Mouse (Mus musculus): ENCODE measurements around the gene Pde5a. TPM values are rescaled to one million over a fixed set of nuclear protein-coding genes. Genes with fewer than 3 reads are reported as not detected.
A peak's percentile ranks its signal among the peaks of the same experiment; 100 is the strongest.

The Pde5a gene
- polyA plus RNA-seq, 1 experiment from 2014 or later, result 4.3 TPM

GRCm38 (mm10) chr3:122781417-122781816, 52.7 kb downstream of the Pde5a start:
- no peak overlapping the region for H3K9ac ChIP-seq
- H3K4me1 ChIP-seq, result no peaks in the 10 kb centered on the region
- H3K9me3 ChIP-seq, result no peaks in the 10 kb centered on the region
- H3K27ac ChIP-seq, result no peak overlapping the region
- H3K4me2 ChIP-seq, result no peak overlapping the region
- WGBS, result 25% methylated on average over 6 of the region's 6 CpGs
- no peak for ATAC-seq (ENCODE audit: low FRiP score)
- H3K27me3 ChIP-seq, result no peaks in the 10 kb centered on the region
- no peak overlapping the region for H3K4me3 ChIP-seq (replicated peaks)
- no peaks in the 10 kb centered on the region for H3K36me3 ChIP-seq (replicated peaks)

DNA sequence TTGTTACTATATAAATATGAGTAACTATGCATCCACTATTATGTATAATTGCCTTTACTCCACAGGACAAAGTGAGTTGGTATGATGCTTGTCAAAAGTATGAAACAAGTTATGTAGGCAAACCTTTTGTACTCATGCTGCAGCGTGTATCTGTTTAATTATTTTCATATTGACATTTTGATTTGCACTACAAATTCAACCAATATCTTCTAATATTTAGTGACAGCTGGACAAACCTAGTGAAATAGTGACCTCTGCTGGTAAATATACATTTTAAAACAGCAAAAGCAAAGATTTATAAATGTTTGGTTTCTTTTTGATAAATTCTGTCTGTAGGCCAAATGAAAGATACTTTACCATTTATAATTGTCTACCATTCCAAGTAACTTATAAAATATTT, 55.5 kb downstream of the Pde5a start:
- Histone ChIP-seq H3K4me3 (replicated peaks) (no peak overlapping the region), H3K36me3 (replicated peaks) (no peaks in the 10 kb centered on the region; the same call in 1 of the 2 replicates), H3K27ac (no peak overlapping the region), H3K27me3 (no peaks in the 10 kb centered on the region), H3K9ac (no peak overlapping the region), H3K4me1 (no peaks in the 10 kb centered on the region), H3K9me3 (no peaks in the 10 kb centered on the region), H3K4me2 (no peak overlapping the region)
- no peak for ATAC-seq (ENCODE audit: low FRiP score)
- 78% methylated on average over 1 of the region's 1 CpGs for WGBS

DNA sequence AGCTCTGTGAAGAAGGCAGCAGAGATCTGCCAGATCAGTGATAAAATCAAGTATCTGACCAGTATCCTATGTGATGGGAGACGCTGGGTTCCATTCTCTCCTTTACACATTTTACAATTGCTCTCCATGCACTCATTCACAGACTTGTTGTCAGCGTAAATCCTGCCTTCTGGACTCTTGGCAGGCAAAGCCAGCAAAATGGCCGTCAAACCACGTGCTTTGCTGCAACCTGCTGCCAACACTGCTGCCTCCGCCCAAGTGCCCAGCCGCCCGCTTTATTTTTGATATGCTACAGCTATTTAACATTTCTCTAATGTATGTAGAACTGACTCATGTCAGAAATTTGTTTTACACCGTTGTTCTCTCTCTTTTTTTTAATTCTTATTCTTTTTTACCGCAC, 59.6 kb downstream of the Pde5a start:
- H3K27me3 ChIP-seq, result no peaks in the 10 kb centered on the region
- no peak overlapping the region for H3K9ac ChIP-seq
- peaks cover 4% of the 10 kb centered on the region; the same call in 1 of the 2 replicates for H3K9me3 ChIP-seq
- H3K36me3 ChIP-seq (replicated peaks), result peaks cover 6% of the 10 kb centered on the region; the same call in 1 of the 2 replicates
- H3K4me1 ChIP-seq, result no peaks in the 10 kb centered on the region
- WGBS, result 95% methylated on average over 9 of the region's 9 CpGs
- no peak overlapping the region for H3K4me2 ChIP-seq
- no peak for ATAC-seq (ENCODE audit: low FRiP score)
- no peak overlapping the region for H3K4me3 ChIP-seq (replicated peaks)
- H3K27ac ChIP-seq, result no peak overlapping the region

GRCm38 (mm10) chr3:122789544-122789943, 60.8 kb downstream of the Pde5a start:
- no peak overlapping the region for H3K27ac ChIP-seq
- no peak for ATAC-seq (ENCODE audit: low FRiP score)
- H3K4me1 ChIP-seq, result no peaks in the 10 kb centered on the region
- 91% methylated on average over 6 of the region's 6 CpGs for WGBS
- peaks cover 6% of the 10 kb centered on the region; the same call in 1 of the 2 replicates for H3K36me3 ChIP-seq (replicated peaks)
- H3K9ac ChIP-seq, result no peak overlapping the region
- no peak overlapping the region for H3K4me3 ChIP-seq (replicated peaks)
- no peaks in the 10 kb centered on the region for H3K27me3 ChIP-seq
- H3K9me3 ChIP-seq, result peaks cover 4% of the 10 kb centered on the region; the same call in 1 of the 2 replicates
- no peak overlapping the region for H3K4me2 ChIP-seq

GRCm38 (mm10) chr3:122800050-122800449, 71.3 kb downstream of the Pde5a start:
- Histone ChIP-seq H3K4me2 (no peak overlapping the region), H3K9ac (no peak overlapping the region), H3K27me3 (no peaks in the 10 kb centered on the region), H3K36me3 (replicated peaks) (no peaks in the 10 kb centered on the region), H3K4me3 (replicated peaks) (no peak overlapping the region), H3K4me1 (peaks cover 28% of the 10 kb centered on the region), H3K27ac (0 out of 2 replicates have a peak overlapping the region, but pooled peaks have one; percentile 63), H3K9me3 (no peaks in the 10 kb centered on the region)
- 59% methylated on average over 6 of the region's 6 CpGs for WGBS
- ATAC-seq (ENCODE audit: low FRiP score), result peak; percentile 45; the same call in 1 of the 2 replicates

DNA sequence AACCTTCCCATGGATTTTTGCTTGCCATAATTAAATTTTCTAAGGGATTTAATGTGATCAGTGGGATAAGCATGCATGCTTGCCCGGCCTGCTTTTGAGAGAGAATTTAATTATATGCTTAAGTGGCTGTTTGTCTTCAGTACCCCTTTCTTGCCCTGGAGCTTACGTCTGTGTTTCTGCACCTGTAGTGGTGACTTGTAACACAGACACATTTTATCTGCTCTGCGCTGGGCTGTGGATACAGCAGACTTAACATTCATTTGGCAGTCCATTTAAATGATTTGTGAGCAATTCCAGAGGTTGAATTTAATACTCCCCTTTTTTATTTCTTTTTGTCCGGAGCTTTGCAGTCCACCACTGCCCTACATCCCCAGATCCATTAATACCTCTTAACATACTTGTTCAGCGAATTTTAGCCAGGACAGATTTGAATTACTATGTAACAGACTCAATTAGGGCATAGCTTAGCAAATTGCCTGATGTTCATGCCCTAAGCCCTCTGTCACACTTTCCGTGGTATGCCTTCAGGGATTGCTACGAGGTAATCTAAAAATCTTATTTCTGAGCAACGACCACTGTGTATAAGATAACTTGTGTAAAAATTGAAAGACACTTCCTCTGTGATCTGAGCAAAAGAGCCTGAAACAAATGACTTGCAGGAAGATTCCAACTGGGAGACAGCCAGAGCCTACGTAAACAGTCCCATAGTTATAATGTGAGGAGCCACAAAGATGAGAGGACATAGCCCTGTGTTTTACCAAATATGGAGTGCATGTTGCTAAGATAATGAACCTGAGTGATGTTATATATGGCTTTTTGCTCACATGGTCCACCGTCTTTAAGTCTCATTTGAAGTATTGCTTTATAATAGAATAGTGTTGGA, 72.0 kb downstream of the Pde5a start:
- H3K27me3 ChIP-seq, result no peaks in the 10 kb centered on the region
- peaks cover 28% of the 10 kb centered on the region for H3K4me1 ChIP-seq
- peak overlapping the region; percentile 63 for H3K27ac ChIP-seq
- H3K9me3 ChIP-seq, result no peaks in the 10 kb centered on the region
- H3K9ac ChIP-seq, result no peak overlapping the region
- H3K4me3 ChIP-seq (replicated peaks), result no peak overlapping the region
- no peak overlapping the region for H3K4me2 ChIP-seq
- H3K36me3 ChIP-seq (replicated peaks), result no peaks in the 10 kb centered on the region
- no peak for ATAC-seq (ENCODE audit: low FRiP score)
- 45% methylated on average over 10 of the region's 10 CpGs for WGBS

DNA sequence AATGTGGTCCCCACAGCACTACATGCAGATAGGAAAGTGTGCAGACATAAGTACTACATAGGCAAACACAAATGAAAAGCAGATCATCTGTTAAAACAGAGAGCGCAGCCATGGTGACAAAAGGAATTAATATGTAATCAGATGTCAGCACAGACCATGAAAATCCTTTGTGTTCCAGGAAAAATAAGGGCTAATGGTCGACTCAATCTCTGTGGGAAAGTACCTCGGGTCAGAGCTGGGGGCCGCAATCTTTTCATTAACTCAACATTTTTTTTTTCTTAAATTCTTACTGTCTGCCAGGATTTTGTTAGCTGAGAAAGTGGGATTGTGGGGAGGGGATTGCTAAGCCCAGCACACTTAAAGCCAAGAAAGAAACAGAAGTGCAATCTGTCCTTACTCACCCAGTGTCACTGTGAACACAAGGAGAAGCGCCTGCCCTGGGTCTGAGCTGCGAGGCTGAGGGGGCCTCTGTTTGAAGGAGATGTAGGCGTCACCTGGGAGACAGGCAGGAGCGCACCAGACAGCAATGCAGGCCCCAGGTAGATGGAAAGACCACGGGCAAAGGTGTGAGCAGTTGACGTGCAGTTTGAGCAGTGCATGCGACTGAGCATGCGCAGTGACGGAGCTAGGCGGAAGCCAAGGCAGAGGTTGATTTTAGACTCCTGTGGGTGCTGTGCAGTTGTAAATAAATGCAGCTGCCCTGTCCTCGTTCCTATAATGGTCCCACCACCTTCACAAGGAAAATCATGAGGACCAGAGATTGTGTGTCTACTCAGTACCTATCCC, 72.9 kb downstream of the Pde5a start:
- Histone ChIP-seq H3K4me2 (no peak overlapping the region), H3K4me3 (replicated peaks) (no peak overlapping the region), H3K9me3 (no peaks in the 10 kb centered on the region), H3K9ac (no peak overlapping the region), H3K4me1 (peaks cover 28% of the 10 kb centered on the region), H3K36me3 (replicated peaks) (no peaks in the 10 kb centered on the region), H3K27ac (peak overlapping the region; percentile 63), H3K27me3 (no peaks in the 10 kb centered on the region)
- ATAC-seq (ENCODE audit: low FRiP score), result peak; percentile 41; the same call in 1 of the 2 replicates
- 78% methylated on average over 15 of the region's 15 CpGs for WGBS

- no peaks in the 10 kb centered on the region for H3K27me3 ChIP-seq
- ATAC-seq (ENCODE audit: low FRiP score), result no peak
- no peak overlapping the region for H3K4me3 ChIP-seq (replicated peaks)
- H3K9me3 ChIP-seq, result no peaks in the 10 kb centered on the region
- H3K9ac ChIP-seq, result no peak overlapping the region
- no peak overlapping the region for H3K4me2 ChIP-seq
- H3K27ac ChIP-seq, result no peak overlapping the region
- 73% methylated on average over 8 of the region's 8 CpGs for WGBS
- H3K4me1 ChIP-seq, result peaks cover 2% of the 10 kb centered on the region; the same call in 1 of the 2 replicates
- no peaks in the 10 kb centered on the region for H3K36me3 ChIP-seq (replicated peaks)
Measured at GRCm38 (mm10) chr3:122807313-122807712, 78.6 kb downstream of the Pde5a start.

DNA sequence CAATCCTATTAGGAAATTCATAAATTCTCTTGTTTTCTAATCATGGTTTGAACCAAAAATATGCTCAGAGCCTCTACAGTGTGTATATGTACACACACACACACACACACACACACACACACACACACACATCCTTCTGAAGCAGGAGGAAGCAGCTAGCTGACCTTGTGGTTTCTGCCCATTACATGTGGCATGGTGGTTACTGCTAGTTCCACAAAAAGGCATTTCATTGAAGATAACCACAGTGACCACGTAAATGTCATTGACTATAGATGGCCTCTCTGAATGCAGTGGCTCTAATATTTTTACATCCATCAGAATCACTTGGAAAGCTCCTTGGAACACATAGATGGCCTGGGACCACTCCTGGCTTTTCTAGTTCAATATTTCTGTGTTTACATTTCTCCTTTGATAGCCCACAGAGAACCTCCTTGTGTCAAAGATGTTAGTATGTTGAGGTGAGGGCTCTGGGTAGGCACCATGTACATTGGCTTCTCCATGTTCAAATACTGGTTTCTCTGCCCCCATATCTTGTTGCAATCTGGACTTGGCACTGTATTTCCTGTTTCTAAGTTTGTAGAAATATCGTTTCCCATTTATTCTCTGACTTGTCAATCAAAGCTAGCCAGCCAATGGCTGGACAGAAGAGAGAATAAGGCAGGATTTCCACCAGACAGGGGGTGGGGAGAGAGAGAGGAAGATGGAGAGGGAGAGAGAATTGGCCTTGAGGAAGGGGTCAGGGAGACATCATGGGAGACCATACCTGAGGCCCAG, 81.5 kb downstream of the Pde5a start:
- Histone ChIP-seq H3K9me3 (no peaks in the 10 kb centered on the region), H3K27me3 (no peaks in the 10 kb centered on the region), H3K9ac (no peak overlapping the region), H3K4me2 (no peak overlapping the region), H3K4me1 (no peaks in the 10 kb centered on the region), H3K27ac (no peak overlapping the region), H3K4me3 (replicated peaks) (no peak overlapping the region), H3K36me3 (replicated peaks) (no peaks in the 10 kb centered on the region)
- no peak for ATAC-seq (ENCODE audit: low FRiP score)
- WGBS, result 90% methylated on average over 2 of the region's 2 CpGs

DNA sequence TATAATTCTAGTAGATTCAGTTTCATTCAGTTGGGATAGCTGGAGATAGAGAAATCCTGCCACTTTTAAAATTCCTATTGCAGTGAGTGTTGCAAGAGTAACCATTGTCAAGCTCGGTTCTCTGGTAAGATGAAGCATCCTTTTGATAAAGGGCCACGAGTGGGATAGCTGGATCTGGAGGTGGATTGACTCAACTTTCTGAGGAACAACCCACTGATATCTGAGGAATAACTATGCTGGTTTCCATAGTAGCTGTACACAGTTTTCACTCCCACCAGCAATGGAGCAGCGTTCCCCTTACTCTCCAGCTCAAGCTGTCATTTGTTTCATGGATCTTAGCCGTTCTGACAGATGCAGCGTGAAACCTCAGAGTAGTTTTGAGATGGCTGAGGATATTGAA, 82.2 kb downstream of the Pde5a start:
- Histone ChIP-seq H3K27me3 (no peaks in the 10 kb centered on the region), H3K4me2 (no peak overlapping the region), H3K27ac (no peak overlapping the region), H3K4me3 (replicated peaks) (no peak overlapping the region), H3K36me3 (replicated peaks) (no peaks in the 10 kb centered on the region), H3K4me1 (no peaks in the 10 kb centered on the region), H3K9ac (no peak overlapping the region), H3K9me3 (no peaks in the 10 kb centered on the region)
- no peak for ATAC-seq (ENCODE audit: low FRiP score)
- WGBS, result 94% methylated on average over 5 of the region's 5 CpGs

DNA sequence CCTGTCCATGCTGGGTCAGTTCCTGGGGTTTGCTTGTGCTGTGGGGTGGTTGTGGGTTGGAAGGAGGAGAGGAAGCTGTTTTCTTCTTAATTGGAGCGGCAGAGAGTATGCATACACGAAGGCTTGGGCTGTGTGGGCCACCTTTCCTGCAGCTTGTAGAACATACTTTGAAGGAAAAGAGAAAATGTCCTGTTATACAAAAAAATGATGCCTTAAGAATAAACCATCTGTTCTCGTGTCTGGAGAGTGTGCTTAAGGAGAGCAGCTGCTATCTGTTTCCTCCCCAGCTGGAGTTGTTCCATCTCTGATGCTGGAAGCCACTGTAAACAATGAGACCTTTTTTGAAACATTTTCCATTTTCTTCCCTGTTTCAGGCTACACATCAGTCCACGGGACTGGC, 85.8 kb downstream of the Pde5a start:
- Histone ChIP-seq H3K4me1 (no peaks in the 10 kb centered on the region), H3K9me3 (no peaks in the 10 kb centered on the region), H3K27ac (no peak overlapping the region), H3K9ac (no peak overlapping the region), H3K27me3 (no peaks in the 10 kb centered on the region), H3K4me2 (no peak overlapping the region), H3K36me3 (replicated peaks) (0 out of 2 replicates have a peak, but pooled peaks cover 2% of the 10 kb centered on the region), H3K4me3 (replicated peaks) (no peak overlapping the region)
- WGBS, result 72% methylated on average over 4 of the region's 4 CpGs
- no peak for ATAC-seq (ENCODE audit: low FRiP score)

DNA sequence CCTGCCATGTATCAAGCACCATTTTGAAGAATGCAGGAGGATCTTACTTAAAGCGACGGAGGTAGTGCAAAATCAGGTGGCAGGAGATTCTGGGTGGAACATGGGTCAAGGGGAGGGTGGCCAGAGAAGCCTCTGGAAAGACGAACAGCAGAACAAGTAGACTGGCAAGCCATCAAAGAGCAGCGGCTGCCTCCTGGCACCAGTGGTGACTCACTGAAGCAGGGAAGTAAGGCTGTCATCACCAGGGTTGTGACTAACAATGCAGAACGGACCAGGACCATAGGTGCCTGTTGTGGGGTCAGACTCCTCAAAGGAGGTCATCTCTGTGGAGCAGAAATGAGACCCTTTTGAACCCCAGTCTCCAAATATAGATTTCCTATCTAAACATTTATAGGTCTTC, 89.5 kb downstream of the Pde5a start:
- H3K4me1 ChIP-seq, result no peaks in the 10 kb centered on the region
- H3K4me2 ChIP-seq, result no peak overlapping the region
- ATAC-seq (ENCODE audit: low FRiP score), result no peak
- no peak overlapping the region for H3K4me3 ChIP-seq (replicated peaks)
- H3K27ac ChIP-seq, result no peak overlapping the region
- no peaks in the 10 kb centered on the region for H3K9me3 ChIP-seq
- 0 out of 2 replicates have a peak, but pooled peaks cover 5% of the 10 kb centered on the region for H3K36me3 ChIP-seq (replicated peaks)
- no peak overlapping the region for H3K9ac ChIP-seq
- 91% methylated on average over 5 of the region's 5 CpGs for WGBS
- H3K27me3 ChIP-seq, result no peaks in the 10 kb centered on the region

Data from forebrain, embryonic 12.5 days (tissue).